Mouse (Mus musculus) embryonic facial prominence, embryonic 14.5 days (tissue): ENCODE measurements at regions not wholly inside any gene's neighbourhood (a gene's known extent, or its start where the extent isn't known, plus 50 kb on each side); places are given as distances from the start of the nearest gene placed in this dataset.

ENCODE experiments used
- ATAC-seq: fragments of 200-750 bp; cut with Nextera tagmentation; 2 replicates; pipeline ENCODE4 v1.8.0; 2017; ENCODE audit warnings: low read depth, moderate number of reproducible peaks, moderate TSS enrichment
- DNase-seq: peaks from one replicate; pipeline ENCODE4 v3.0.0-alpha.2; 2015; ENCODE audit warnings: low spot score
- H3K27ac ChIP-seq: fragments of 300-500 bp; sonication (generic); replicated peaks from 2 replicates; pipeline ENCODE4 v1.5.1; 2014; ENCODE audit warnings: low read depth, mild to moderate bottlenecking, low read length, moderate library complexity
- H3K27me3 ChIP-seq: fragments of 300-500 bp; sonication (generic); replicated peaks from 2 replicates; pipeline ENCODE4 v1.6.1; 2014; ENCODE audit warnings: low read length; ENCODE audit not compliant: control insufficient read depth, insufficient read depth
- H3K36me3 ChIP-seq: fragments of 300-500 bp; sonication (generic); 2 replicates; pipeline ENCODE4 v1.6.1; 2014; ENCODE audit warnings: low read length, mixed read lengths; ENCODE audit not compliant: control insufficient read depth, insufficient read depth
- H3K4me1 ChIP-seq: fragments of 300-500 bp; sonication (generic); 2 replicates; pipeline ENCODE4 v1.6.1; 2014; ENCODE audit warnings: antibody characterized with exemption, low read length; ENCODE audit not compliant: control insufficient read depth, insufficient read depth
- H3K4me2 ChIP-seq: fragments of 300-500 bp; sonication (generic); 2 replicates; pipeline ENCODE4 v1.6.1; 2014; ENCODE audit warnings: low read depth, mild to moderate bottlenecking, low read length, moderate library complexity, mixed read lengths
- H3K4me3 ChIP-seq: fragments of 300-500 bp; sonication (generic); 2 replicates; pipeline ENCODE4 v1.5.1; 2014; ENCODE audit warnings: low read depth, mild to moderate bottlenecking, low read length
- H3K9ac ChIP-seq: fragments of 300-500 bp; sonication (generic); 2 replicates; pipeline ENCODE4 v1.6.1; 2014; ENCODE audit warnings: low read depth, mild to moderate bottlenecking, low read length, moderate library complexity, mixed read lengths
- H3K9me3 ChIP-seq: fragments of 300-500 bp; sonication (generic); 2 replicates; pipeline ENCODE4 v1.6.1; 2016; ENCODE audit warnings: low read length; ENCODE audit not compliant: control insufficient read depth
- WGBS: fragments of 180-500 bp; shearing (Covaris S2); extraction: QIAGEN DNeasy Blood & Tissue Kit; methylation state at CpG from one replicate; pipeline ENCODE4 v1.1.7; 2014; 5-methylcytosine and 5-hydroxymethylcytosine counted together

- Histone ChIP-seq H3K4me3 (no peak overlapping the region), H3K4me2 (no peak overlapping the region), H3K4me1 (peaks cover 10% of the 10 kb centered on the region), H3K27me3 (no peaks in the 10 kb centered on the region), H3K36me3 (no peaks in the 10 kb centered on the region), H3K9me3 (no peaks in the 10 kb centered on the region), H3K27ac (no peak overlapping the region), H3K9ac (no peak overlapping the region)
- ATAC-seq (no peak), DNase-seq (no peak)
- WGBS = 53% methylated on average over 3 of the region's 3 CpGs
Observed at GRCm38 (mm10) chr8:26383886-26384285, 264.6 kb downstream of the Gm45692 start.

GRCm38 (mm10) chr8:26384305-26384993, 265.1 kb downstream of the Gm45692 start:
- Histone ChIP-seq H3K4me2 (no peak overlapping the region), H3K27ac (no peak overlapping the region), H3K9me3 (no peaks in the 10 kb centered on the region), H3K9ac (no peak overlapping the region), H3K4me3 (no peak overlapping the region), H3K4me1 (peaks cover 10% of the 10 kb centered on the region), H3K36me3 (no peaks in the 10 kb centered on the region), H3K27me3 (no peaks in the 10 kb centered on the region)
- WGBS = 5% methylated on average over 3 of the region's 3 CpGs
- ATAC-seq = peak; percentile 72; the same call in 1 of the 2 replicates
- no peak for DNase-seq

- no peak overlapping the region for H3K4me2 ChIP-seq
- H3K27me3 ChIP-seq = no peaks in the 10 kb centered on the region
- no peaks in the 10 kb centered on the region for H3K9me3 ChIP-seq
- H3K4me1 ChIP-seq = peaks cover 10% of the 10 kb centered on the region
- peak; percentile 50 for DNase-seq
- no peak overlapping the region for H3K4me3 ChIP-seq
- no peak overlapping the region for H3K9ac ChIP-seq
- ATAC-seq = no peak
- no peaks in the 10 kb centered on the region for H3K36me3 ChIP-seq
- 23% methylated on average over 6 of the region's 6 CpGs for WGBS
- no peak overlapping the region for H3K27ac ChIP-seq
Observed at GRCm38 (mm10) chr8:26384994-26385345, 265.6 kb downstream of the Gm45692 start.

DNA sequence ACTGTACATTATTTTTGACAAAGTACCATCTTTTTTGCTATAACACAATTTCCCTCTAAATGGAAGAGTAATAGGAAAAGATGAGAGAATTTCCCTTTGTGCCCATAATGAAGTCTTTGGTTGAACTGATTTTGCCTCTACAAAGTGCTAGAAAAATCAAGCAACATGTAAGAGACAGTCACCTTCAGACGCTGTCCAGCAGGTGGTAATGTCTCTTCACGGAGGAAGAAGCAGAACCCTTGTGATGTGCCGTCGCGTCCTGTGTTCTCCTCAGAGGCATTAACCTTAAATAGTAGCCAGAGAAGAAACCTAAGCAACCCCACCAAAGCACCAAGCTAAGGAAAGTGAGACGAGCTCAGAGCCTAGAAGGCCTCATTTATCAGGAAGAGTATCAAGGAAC, 275.7 kb downstream of the Gm45692 start:
- ATAC-seq = no peak
- 65% methylated on average over 6 of the region's 6 CpGs for WGBS
- Histone ChIP-seq H3K9ac (no peak overlapping the region), H3K4me3 (no peak overlapping the region), H3K4me2 (no peak overlapping the region), H3K27ac (no peak overlapping the region), H3K4me1 (no peaks in the 10 kb centered on the region), H3K27me3 (no peaks in the 10 kb centered on the region), H3K36me3 (no peaks in the 10 kb centered on the region), H3K9me3 (0 out of 2 replicates have a peak, but pooled peaks cover 6% of the 10 kb centered on the region)
- peak; percentile 13 for DNase-seq

DNA sequence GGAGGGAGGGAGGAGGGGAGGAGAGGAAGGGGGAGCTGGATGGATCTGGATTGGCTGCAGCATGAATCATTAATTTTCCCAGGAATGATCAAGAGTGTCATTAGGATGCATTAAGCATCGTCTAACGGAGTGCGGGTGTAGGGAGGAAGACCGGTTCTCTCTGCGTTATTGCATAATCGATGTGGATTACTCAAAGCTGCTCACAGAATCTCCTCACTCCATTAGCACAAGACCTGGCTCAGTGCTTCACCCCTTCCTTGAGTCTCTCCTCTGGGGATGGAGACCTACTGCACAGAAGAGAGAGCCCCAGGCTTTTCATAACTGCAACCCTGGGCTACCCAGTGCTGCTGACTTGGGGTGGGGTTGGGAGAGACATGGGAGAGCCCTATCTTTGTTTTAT, 300.7 kb downstream of the Gm45692 start:
- DNase-seq (no peak), ATAC-seq (no peak)
- Histone ChIP-seq H3K27ac (no peak overlapping the region), H3K36me3 (no peaks in the 10 kb centered on the region), H3K27me3 (no peaks in the 10 kb centered on the region), H3K4me3 (no peak overlapping the region), H3K9ac (no peak overlapping the region), H3K4me2 (no peak overlapping the region), H3K9me3 (no peaks in the 10 kb centered on the region), H3K4me1 (no peaks in the 10 kb centered on the region)
- 79% methylated on average over 6 of the region's 6 CpGs for WGBS

GRCm38 (mm10) chr8:26420536-26420935, 301.2 kb downstream of the Gm45692 start:
- no peaks in the 10 kb centered on the region for H3K4me1 ChIP-seq
- no peak overlapping the region for H3K4me3 ChIP-seq
- no peaks in the 10 kb centered on the region for H3K27me3 ChIP-seq
- no peak for DNase-seq
- no peak overlapping the region for H3K9ac ChIP-seq
- WGBS = 88% methylated on average over 10 of the region's 10 CpGs
- H3K27ac ChIP-seq = no peak overlapping the region
- no peak for ATAC-seq
- H3K4me2 ChIP-seq = no peak overlapping the region
- H3K36me3 ChIP-seq = no peaks in the 10 kb centered on the region
- H3K9me3 ChIP-seq = no peaks in the 10 kb centered on the region

DNA sequence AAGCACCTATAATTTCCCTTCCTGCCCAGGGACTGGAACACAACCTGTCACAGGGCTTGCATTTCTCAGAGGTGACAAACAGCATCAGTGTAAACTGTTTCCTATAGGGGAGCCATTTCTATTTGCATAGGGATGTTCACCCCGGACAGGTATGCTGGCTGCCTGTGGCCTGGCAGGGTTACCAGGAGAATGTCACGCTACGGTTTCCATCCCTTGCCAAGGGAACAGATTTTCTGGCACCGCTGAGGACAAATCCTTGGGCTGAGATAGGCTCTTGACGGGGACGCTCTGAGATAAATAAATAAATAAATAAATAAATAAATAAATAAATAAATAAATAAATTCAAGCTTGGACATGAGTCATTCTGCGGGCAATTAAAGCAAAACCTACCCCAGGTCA, 308.0 kb downstream of the Gm45692 start:
- Histone ChIP-seq H3K4me1 (no peaks in the 10 kb centered on the region), H3K36me3 (no peaks in the 10 kb centered on the region), H3K9me3 (no peaks in the 10 kb centered on the region), H3K27me3 (no peaks in the 10 kb centered on the region), H3K4me3 (no peak overlapping the region), H3K9ac (no peak overlapping the region), H3K4me2 (no peak overlapping the region), H3K27ac (no peak overlapping the region)
- ATAC-seq = no peak
- 92% methylated on average over 7 of the region's 7 CpGs for WGBS
- no peak for DNase-seq

- WGBS = 84% methylated on average over 8 of the region's 8 CpGs
- H3K4me2 ChIP-seq = no peak overlapping the region
- H3K4me1 ChIP-seq = no peaks in the 10 kb centered on the region
- no peaks in the 10 kb centered on the region for H3K36me3 ChIP-seq
- no peak overlapping the region for H3K27ac ChIP-seq
- H3K9ac ChIP-seq = no peak overlapping the region
- DNase-seq = no peak
- no peak overlapping the region for H3K4me3 ChIP-seq
- ATAC-seq = no peak
- no peaks in the 10 kb centered on the region for H3K9me3 ChIP-seq
- no peaks in the 10 kb centered on the region for H3K27me3 ChIP-seq
Observed at GRCm38 (mm10) chr8:26429751-26430327, 310.5 kb downstream of the Gm45692 start.
